Mouse (Mus musculus) hindbrain, embryonic 12.5 days (tissue): ENCODE results near the gene Fam114a1. TPM values are rescaled to one million over a fixed set of nuclear protein-coding genes. Genes with fewer than 3 reads are reported as not detected.

Source experiments
- ATAC-seq: fragments of 200-750 bp; cut with Nextera tagmentation; 2 replicates; pipeline ENCODE4 v1.8.0; 2017; ENCODE audit warnings: moderate TSS enrichment; ENCODE audit not compliant: low FRiP score
- H3K27ac ChIP-seq: fragments of 300-500 bp; sonication (generic); 2 replicates; pipeline ENCODE4 v1.5.1; 2016; ENCODE audit warnings: mild to moderate bottlenecking
- H3K27me3 ChIP-seq: fragments of 300-500 bp; sonication (generic); 2 replicates; pipeline ENCODE4 v1.6.1; 2016; ENCODE audit warnings: mild to moderate bottlenecking
- H3K36me3 ChIP-seq: fragments of 300-500 bp; sonication (generic); 2 replicates; pipeline ENCODE4 v1.6.1; 2016; ENCODE audit warnings: mild to moderate bottlenecking
- H3K4me1 ChIP-seq: fragments of 300-500 bp; sonication (generic); 2 replicates; pipeline ENCODE4 v1.6.1; 2016
- H3K4me2 ChIP-seq: fragments of 300-500 bp; sonication (generic); replicated peaks from 2 replicates; pipeline ENCODE4 v1.6.1; 2016; ENCODE audit warnings: mild to moderate bottlenecking
- H3K4me3 ChIP-seq: fragments of 300-500 bp; sonication (generic); 2 replicates; pipeline ENCODE4 v1.5.1; 2016; ENCODE audit warnings: mild to moderate bottlenecking
- H3K9ac ChIP-seq: fragments of 300-500 bp; sonication (generic); 2 replicates; pipeline ENCODE4 v1.6.1; 2016; ENCODE audit warnings: mild to moderate bottlenecking, moderate library complexity
- H3K9me3 ChIP-seq: fragments of 300-500 bp; sonication (generic); replicated peaks from 2 replicates; pipeline ENCODE4 v1.6.1; 2016; ENCODE audit warnings: mild to moderate bottlenecking
- WGBS: fragments of 180-500 bp; shearing (Covaris S2); methylation state at CpG from one replicate; pipeline ENCODE4 v1.1.7; 2016; 5-methylcytosine and 5-hydroxymethylcytosine counted together
- polyA plus RNA-seq: library from polyadenylated mRNA; unstranded; fragments of >200 nt; fragmentation: Nextera tagmentation; extraction: Ambion mirVana; gene quantifications from 2 replicates; pipeline ENCODE4 v1.2.1, GENCODE M21; 2016

The Fam114a1 gene
- polyA plus RNA-seq, 1 experiment from 2014 or later: 27.9 TPM

- 68% methylated on average over 5 of the region's 5 CpGs for WGBS
- Histone ChIP-seq H3K9me3 (no peaks in the 10 kb centered on the region), H3K4me2 (no peak overlapping the region), H3K27me3 (no peaks in the 10 kb centered on the region), H3K4me1 (0 out of 2 replicates have a peak, but pooled peaks cover 4% of the 10 kb centered on the region), H3K27ac (no peak overlapping the region), H3K4me3 (no peak overlapping the region), H3K9ac (no peak overlapping the region), H3K36me3 (no peaks in the 10 kb centered on the region)
- ATAC-seq: no peak
Measured at GRCm38 (mm10) chr5:65040463-65040862, 70.6 kb downstream of the Fam114a1 start.

GRCm38 (mm10) chr5:65043407-65043895 lies 73.6 kb downstream of the Fam114a1 start:
- Histone ChIP-seq H3K4me1 (peaks cover 5% of the 10 kb centered on the region; the same call in 1 of the 2 replicates), H3K9me3 (no peaks in the 10 kb centered on the region), H3K36me3 (no peaks in the 10 kb centered on the region), H3K27ac (no peak overlapping the region), H3K27me3 (no peaks in the 10 kb centered on the region), H3K4me3 (no peak overlapping the region), H3K9ac (no peak overlapping the region), H3K4me2 (no peak overlapping the region)
- 60% methylated on average over 11 of the region's 11 CpGs for WGBS
- no peak for ATAC-seq

- peaks cover 5% of the 10 kb centered on the region; the same call in 1 of the 2 replicates for H3K4me1 ChIP-seq
- no peak overlapping the region for H3K27ac ChIP-seq
- 80% methylated on average over 6 of the region's 6 CpGs for whole genome bisulfite sequencing
- H3K4me2 ChIP-seq: no peak overlapping the region
- H3K9ac ChIP-seq: no peak overlapping the region
- H3K4me3 ChIP-seq: no peak overlapping the region
- no peaks in the 10 kb centered on the region for H3K36me3 ChIP-seq
- H3K9me3 ChIP-seq: no peaks in the 10 kb centered on the region
- no peak for ATAC-seq
- no peaks in the 10 kb centered on the region for H3K27me3 ChIP-seq
Measured at GRCm38 (mm10) chr5:65045642-65046370, 75.9 kb downstream of the Fam114a1 start.

- Histone ChIP-seq H3K9ac (no peak overlapping the region), H3K27me3 (no peaks in the 10 kb centered on the region), H3K4me3 (no peak overlapping the region), H3K4me2 (no peak overlapping the region), H3K36me3 (no peaks in the 10 kb centered on the region), H3K4me1 (peaks cover 5% of the 10 kb centered on the region; the same call in 1 of the 2 replicates), H3K27ac (no peak overlapping the region), H3K9me3 (no peaks in the 10 kb centered on the region)
- 67% methylated on average over 12 of the region's 12 CpGs for WGBS
- no peak for ATAC-seq
Measured at GRCm38 (mm10) chr5:65046442-65047284, 76.8 kb downstream of the Fam114a1 start.

GRCm38 (mm10) chr5:65047285-65047855 lies 77.5 kb downstream of the Fam114a1 start:
- Histone ChIP-seq H3K4me1 (peaks cover 5% of the 10 kb centered on the region; the same call in 1 of the 2 replicates), H3K9ac (no peak overlapping the region), H3K27ac (no peak overlapping the region), H3K4me3 (no peak overlapping the region), H3K4me2 (no peak overlapping the region), H3K27me3 (no peaks in the 10 kb centered on the region), H3K9me3 (no peaks in the 10 kb centered on the region), H3K36me3 (no peaks in the 10 kb centered on the region)
- WGBS: 58% methylated on average over 12 of the region's 12 CpGs
- no peak for ATAC-seq

GRCm38 (mm10) chr5:65049880-65050279 lies 80.0 kb downstream of the Fam114a1 start:
- peaks cover 5% of the 10 kb centered on the region; the same call in 1 of the 2 replicates for H3K4me1 ChIP-seq
- ATAC-seq: no peak
- H3K27me3 ChIP-seq: no peaks in the 10 kb centered on the region
- no peak overlapping the region for H3K27ac ChIP-seq
- 76% methylated on average over 5 of the region's 5 CpGs for WGBS
- H3K4me2 ChIP-seq: no peak overlapping the region
- H3K4me3 ChIP-seq: no peak overlapping the region
- H3K9ac ChIP-seq: no peak overlapping the region
- no peaks in the 10 kb centered on the region for H3K9me3 ChIP-seq
- H3K36me3 ChIP-seq: no peaks in the 10 kb centered on the region

- no peak overlapping the region for H3K9ac ChIP-seq
- H3K9me3 ChIP-seq: no peaks in the 10 kb centered on the region
- H3K27me3 ChIP-seq: no peaks in the 10 kb centered on the region
- H3K4me1 ChIP-seq: peaks cover 5% of the 10 kb centered on the region; the same call in 1 of the 2 replicates
- ATAC-seq: no peak
- H3K4me3 ChIP-seq: no peak overlapping the region
- H3K36me3 ChIP-seq: no peaks in the 10 kb centered on the region
- H3K4me2 ChIP-seq: no peak overlapping the region
- 72% methylated on average over 3 of the region's 3 CpGs for WGBS
- H3K27ac ChIP-seq: no peak overlapping the region
Measured at GRCm38 (mm10) chr5:65051513-65051912, 81.6 kb downstream of the Fam114a1 start.

GRCm38 (mm10) chr5:65057596-65057995 lies 87.7 kb downstream of the Fam114a1 start:
- Histone ChIP-seq H3K27ac (no peak overlapping the region), H3K36me3 (no peaks in the 10 kb centered on the region), H3K9ac (no peak overlapping the region), H3K4me2 (no peak overlapping the region), H3K9me3 (no peaks in the 10 kb centered on the region), H3K27me3 (no peaks in the 10 kb centered on the region), H3K4me3 (no peak overlapping the region), H3K4me1 (no peaks in the 10 kb centered on the region)
- ATAC-seq: no peak
- WGBS: 95% methylated on average over 6 of the region's 6 CpGs

GRCm38 (mm10) chr5:65059806-65060205 lies 89.9 kb downstream of the Fam114a1 start:
- ATAC-seq: no peak
- H3K4me3 ChIP-seq: no peak overlapping the region

GRCm38 (mm10) chr5:65062236-65062635 lies 92.4 kb downstream of the Fam114a1 start:
- Histone ChIP-seq H3K4me2 (no peak overlapping the region), H3K9ac (no peak overlapping the region), H3K4me3 (no peak overlapping the region), H3K27ac (no peak overlapping the region), H3K9me3 (no peaks in the 10 kb centered on the region), H3K27me3 (no peaks in the 10 kb centered on the region), H3K4me1 (no peaks in the 10 kb centered on the region), H3K36me3 (no peaks in the 10 kb centered on the region)
- no peak for ATAC-seq
- WGBS: 87% methylated on average over 4 of the region's 4 CpGs

More at GRCm38 (mm10) chr5:65059806-65060205, 89.9 kb downstream of the Fam114a1 start:
- Histone ChIP-seq H3K4me1 (no peaks in the 10 kb centered on the region), H3K27ac (no peak overlapping the region), H3K4me2 (no peak overlapping the region), H3K27me3 (no peaks in the 10 kb centered on the region), H3K9me3 (no peaks in the 10 kb centered on the region), H3K36me3 (no peaks in the 10 kb centered on the region), H3K9ac (no peak overlapping the region)
- 73% methylated on average over 2 of the region's 2 CpGs for WGBS

GRCm38 (mm10) chr5:65063266-65063665 lies 93.4 kb downstream of the Fam114a1 start:
- 66% methylated on average over 2 of the region's 2 CpGs for WGBS
- Histone ChIP-seq H3K36me3 (no peaks in the 10 kb centered on the region), H3K4me3 (no peak overlapping the region), H3K4me1 (no peaks in the 10 kb centered on the region), H3K27ac (no peak overlapping the region), H3K27me3 (no peaks in the 10 kb centered on the region), H3K9me3 (no peaks in the 10 kb centered on the region), H3K4me2 (no peak overlapping the region), H3K9ac (no peak overlapping the region)
- no peak for ATAC-seq

- Histone ChIP-seq H3K36me3 (no peaks in the 10 kb centered on the region), H3K9me3 (no peaks in the 10 kb centered on the region), H3K4me2 (no peak overlapping the region), H3K27ac (no peak overlapping the region), H3K9ac (no peak overlapping the region), H3K4me3 (no peak overlapping the region), H3K27me3 (no peaks in the 10 kb centered on the region), H3K4me1 (no peaks in the 10 kb centered on the region; the same call in 1 of the 2 replicates)
- ATAC-seq: no peak
- 87% methylated on average over 6 of the region's 6 CpGs for WGBS
Measured at GRCm38 (mm10) chr5:65068166-65068565, 98.3 kb downstream of the Fam114a1 start.
